Comparison of ENCODE assay signal across 8 mouse cellular contexts in genomic region chr19:60755438-60756191, GRCm38 (mm10). TPM values are rescaled to one million over a fixed set of nuclear protein-coding genes. Genes with fewer than 3 reads are reported as not detected.
A peak's percentile ranks its signal among the peaks of the same experiment; 100 is the strongest.
DNase-seq lines count a peak whose midpoint lies in the region; ATAC-seq and TF ChIP-seq lines count a peak whose summit lies in the region.

Gene Nanos1, plus strand, starts transcription at chr19:60755987.

- 0 out of 2 replicates have a peak, but pooled peaks cover 8% of the 10 kb centered on the region for H3K27me3 ChIP-seq in embryonic facial prominence, embryonic 12.5 days
- H3K27me3 ChIP-seq in kidney, adult 2 months (replicated peaks; ENCODE audit: control insufficient read depth, insufficient read depth, low read length), result no peaks in the 10 kb centered on the region
- H3K27me3 ChIP-seq in limb, embryonic 11.5 days (ENCODE audit: control insufficient read depth, insufficient read depth, low read length), result 0 out of 2 replicates have a peak, but pooled peaks cover 2% of the 10 kb centered on the region
- H3K27me3 ChIP-seq in midbrain, embryonic 13.5 days, result peaks cover 24% of the 10 kb centered on the region
- no peaks in the 10 kb centered on the region; the same call in 1 of the 2 replicates for H3K27me3 ChIP-seq in small intestine, adult 2 months (ENCODE audit: control insufficient read depth, insufficient read depth, low read length)

- peak within 1 kb of the TSS; percentile 77 for H3K4me3 ChIP-seq in embryonic facial prominence, embryonic 12.5 days
- H3K4me3 ChIP-seq in kidney, adult 2 months (ENCODE audit: insufficient read depth, low read depth, low read length), result peak within 1 kb of the TSS; percentile 62
- peak within 1 kb of the TSS; percentile 66 for H3K4me3 ChIP-seq in limb, embryonic 11.5 days (ENCODE audit: low read depth, low read length)
- peak within 1 kb of the TSS; percentile 81 for H3K4me3 ChIP-seq in midbrain, embryonic 13.5 days (replicated peaks)
- H3K4me3 ChIP-seq in small intestine, adult 2 months (ENCODE audit: low read depth, low read length), result peak within 1 kb of the TSS; percentile 85

- TF ChIP-seq CTCF in kidney, adult 2 months (conservative IDR thresholded peaks at IDR 0.05; ENCODE audit: insufficient read depth, insufficient read length, low read depth, low read length), result no peak
- 0 out of 2 replicates have a peak, but pooled peaks have one; percentile 15 for TF ChIP-seq CTCF in small intestine, adult 2 months (IDR thresholded peaks at IDR 0.05; ENCODE audit: extremely low read depth, insufficient read length, insufficient replicate concordance, low read depth, low read length)

- peak within 1 kb of the TSS; percentile 50; the same call in 1 of the 2 replicates for H3K27ac ChIP-seq in embryonic facial prominence, embryonic 12.5 days
- no peak within 1 kb of the TSS for H3K27ac ChIP-seq in kidney, adult 2 months (ENCODE audit: insufficient read depth, low read depth, low read length)
- no peak within 1 kb of the TSS for H3K27ac ChIP-seq in limb, embryonic 11.5 days (replicated peaks; ENCODE audit: low read depth, low read length)
- peak within 1 kb of the TSS; percentile 93 for H3K27ac ChIP-seq in midbrain, embryonic 13.5 days
- H3K27ac ChIP-seq in small intestine, adult 2 months (ENCODE audit: insufficient read depth, low read depth, low read length), result no peak within 1 kb of the TSS

- no peaks in the 10 kb centered on the region for H3K9me3 ChIP-seq in embryonic facial prominence, embryonic 12.5 days
- no peaks in the 10 kb centered on the region for H3K9me3 ChIP-seq in limb, embryonic 11.5 days (ENCODE audit: control insufficient read depth, low read length)
- no peaks in the 10 kb centered on the region for H3K9me3 ChIP-seq in midbrain, embryonic 13.5 days

- peaks cover 7% of the 10 kb centered on the region; the same call in 1 of the 2 replicates for H3K36me3 ChIP-seq in embryonic facial prominence, embryonic 12.5 days
- H3K36me3 ChIP-seq in kidney, adult 2 months (ENCODE audit: control insufficient read depth, insufficient read depth, low read length), result no peaks in the 10 kb centered on the region
- no peaks in the 10 kb centered on the region for H3K36me3 ChIP-seq in limb, embryonic 11.5 days (ENCODE audit: control insufficient read depth, insufficient read depth, low read length)
- H3K36me3 ChIP-seq in midbrain, embryonic 13.5 days, result peaks cover 7% of the 10 kb centered on the region
- peaks cover 6% of the 10 kb centered on the region for H3K36me3 ChIP-seq in small intestine, adult 2 months (ENCODE audit: control insufficient read depth, insufficient read depth, low read length)

- peak within 1 kb of the TSS; percentile 99 for H3K4me2 ChIP-seq in embryonic facial prominence, embryonic 12.5 days (replicated peaks)
- peak within 1 kb of the TSS; percentile 96 for H3K4me2 ChIP-seq in limb, embryonic 11.5 days (ENCODE audit: low read depth, severe bottlenecking)
- H3K4me2 ChIP-seq in midbrain, embryonic 13.5 days (replicated peaks), result peak within 1 kb of the TSS; percentile 78

- peak; percentile 82 for DNase-seq in 3T3-L1 (ENCODE audit: low read depth, low spot score)
- peak; percentile 95 to 96 for DNase-seq in adrenal gland, postnatal 36 days
- peak; percentile 88 to 91 for DNase-seq in heart, adult 18-20 months
- peak; percentile 90 for DNase-seq in kidney, adult 2 months
- DNase-seq in limb, embryonic 11.5 days (ENCODE audit: low spot score), result peak; percentile 93

- peak within 1 kb of the TSS; percentile 73 for H3K9ac ChIP-seq in embryonic facial prominence, embryonic 12.5 days
- peak within 1 kb of the TSS; percentile 60 for H3K9ac ChIP-seq in limb, embryonic 11.5 days (ENCODE audit: low read length)
- H3K9ac ChIP-seq in midbrain, embryonic 13.5 days (replicated peaks), result peak within 1 kb of the TSS; percentile 86

- H3K4me1 ChIP-seq in embryonic facial prominence, embryonic 12.5 days, result peaks cover 7% of the 10 kb centered on the region; the same call in 1 of the 2 replicates
- 0 out of 2 replicates have a peak, but pooled peaks cover 3% of the 10 kb centered on the region for H3K4me1 ChIP-seq in kidney, adult 2 months (ENCODE audit: control insufficient read depth, insufficient read depth, low read length)
- peaks cover 2% of the 10 kb centered on the region; the same call in 1 of the 2 replicates for H3K4me1 ChIP-seq in limb, embryonic 11.5 days (ENCODE audit: control insufficient read depth, insufficient read depth, low read length)
- peaks cover 28% of the 10 kb centered on the region for H3K4me1 ChIP-seq in midbrain, embryonic 13.5 days (replicated peaks)
- peaks cover 4% of the 10 kb centered on the region for H3K4me1 ChIP-seq in small intestine, adult 2 months (ENCODE audit: control insufficient read depth, insufficient read depth, insufficient read length, low read length)

- WGBS in embryonic facial prominence, embryonic 12.5 days, result under 1% methylated on average over 56 of the region's 58 CpGs
- WGBS in kidney, adult 2 months, result under 1% methylated on average over 58 of the region's 58 CpGs
- under 1% methylated on average over 51 of the region's 58 CpGs for WGBS in limb, embryonic 11.5 days
- under 1% methylated on average over 44 of the region's 58 CpGs for WGBS in midbrain, embryonic 13.5 days
- WGBS in small intestine, adult 2 months, result 1% methylated on average over 56 of the region's 58 CpGs

- peak; percentile 93 for ATAC-seq in embryonic facial prominence, embryonic 12.5 days (ENCODE audit: insufficient number of reproducible peaks, insufficient read depth, low FRiP score, low TSS enrichment)
- ATAC-seq in limb, embryonic 11.5 days (ENCODE audit: insufficient number of reproducible peaks, low FRiP score, low TSS enrichment, low read depth), result peak; percentile 87
- ATAC-seq in midbrain, embryonic 13.5 days, result peak; percentile 95

- TF ChIP-seq POLR2A in kidney, adult 2 months (IDR thresholded peaks at IDR 0.05; ENCODE audit: low read depth, low read length), result no peak
- 0 out of 2 replicates have a peak, but pooled peaks have one; percentile 8 for TF ChIP-seq POLR2A in small intestine, adult 2 months (IDR thresholded peaks at IDR 0.05; ENCODE audit: low read depth, low read length)

RNA-seq across cellular contexts. Expression of gene Nanos1, which starts in this region (rescaled TPM):
- total RNA-seq in adrenal gland, postnatal 36 days (2021), result 1 to 10 TPM in 1 of 2 experiments, under 1 TPM in 1; 0.92 to 1.4 TPM
- 2.3 and 3.6 TPM in 2 replicates for polyA plus RNA-seq in embryonic facial prominence, embryonic 12.5 days (2016; fragmentation: Nextera tagmentation; extraction: Ambion mirVana)
- under 1 TPM; 0.17 to 0.26 TPM for total RNA-seq in heart, adult 18-20 months (2021)
- 0.08 and 0.13 TPM in 2 replicates for polyA plus RNA-seq in kidney, adult 2 months (2012; rRNA removed)
- 1.3 and 2.1 TPM in 2 replicates for polyA plus RNA-seq in limb, embryonic 11.5 days (2014; fragmentation: Nextera tagmentation; extraction: Ambion mirVana)
- polyA plus RNA-seq in midbrain, embryonic 13.5 days (2015; fragmentation: Nextera tagmentation; extraction: Ambion mirVana), result 15.3 and 16.6 TPM in 2 replicates
- 0.28 and 0.48 TPM in 2 replicates for polyA plus RNA-seq in small intestine, adult 2 months (2012; rRNA removed)

Comparison
In these comparisons a context has a peak if more than half of its experiments do, and no peak if none do; other contexts are left out.
1. Peak in DNase-seq in heart, adult 18-20 months; RNA of the gene not detected or under 1 TPM.
2. Peak in DNase-seq and H3K4me3 ChIP-seq in kidney, adult 2 months; RNA of the gene not detected or under 1 TPM.
3. H3K27ac ChIP-seq: peak in embryonic facial prominence, embryonic 12.5 days (single experiment) and midbrain, embryonic 13.5 days (single experiment); none in kidney, adult 2 months (single experiment), limb, embryonic 11.5 days (single experiment) and small intestine, adult 2 months (single experiment).
4. Peak in every context shown above with its lines, with median percentiles within 50 percentile points of each other: DNase-seq, ATAC-seq, H3K4me2 ChIP-seq, H3K4me3 ChIP-seq and H3K9ac ChIP-seq.